15 mouse cellular contexts compared by ENCODE assay signal in the genomic region with DNA sequence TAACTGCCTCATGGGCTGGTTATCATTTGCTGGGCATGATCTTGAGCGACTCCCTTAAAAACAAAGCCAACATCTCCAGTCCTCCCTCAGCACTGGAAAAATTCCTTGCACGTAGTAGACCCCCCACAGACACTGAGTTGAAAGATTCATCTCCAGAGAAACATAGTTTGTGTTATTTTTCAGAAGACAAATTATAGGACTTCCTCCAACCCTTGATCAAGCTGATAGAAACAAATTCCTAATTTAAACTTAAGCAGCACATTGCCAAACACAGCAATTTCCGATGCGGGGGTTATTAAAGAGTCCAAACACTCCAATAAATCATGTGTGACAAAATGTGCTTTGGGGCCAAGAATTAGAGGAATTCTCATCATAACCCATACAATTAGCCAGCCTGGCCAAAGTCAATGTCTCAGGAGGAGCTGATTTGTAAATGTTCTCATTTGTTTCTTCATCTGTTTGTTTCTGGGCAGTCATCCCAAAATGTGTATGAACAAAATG.
DNase-seq lines count a peak whose midpoint lies in the region; ATAC-seq and TF ChIP-seq lines count a peak whose summit lies in the region.
"Had no signal": no experiment of that assay in that cellular context is flagged by ENCODE, and none has a peak within 500 bp of the region (broad histone marks: within the 10 kb centered on the region; RNA-seq: fewer than 3 reads in every experiment).

No protein-coding gene starts in this region.

- WGBS in midbrain, postnatal 0 days = 84% methylated on average over 4 of the region's 4 CpGs
- WGBS in midbrain, embryonic 16.5 days = 80% methylated on average over 4 of the region's 4 CpGs
- 80% methylated on average over 4 of the region's 4 CpGs for WGBS in midbrain, embryonic 11.5 days

- no peak overlapping the region for H3K4me2 ChIP-seq in midbrain, postnatal 0 days (ENCODE audit: low read depth, low read length, poor library complexity, severe bottlenecking)
- no peak overlapping the region for H3K4me2 ChIP-seq in midbrain, embryonic 16.5 days (ENCODE audit: low read length)
- H3K4me2 ChIP-seq in midbrain, embryonic 11.5 days = no peak overlapping the region
- H3K4me2 ChIP-seq: heart, embryonic 13.5 days; liver, embryonic 12.5 days; neural tube, embryonic 12.5 days had no signal

- H3K9me3 ChIP-seq in midbrain, postnatal 0 days (ENCODE audit: low read length) = no peaks in the 10 kb centered on the region
- H3K9me3 ChIP-seq in midbrain, embryonic 16.5 days (replicated peaks; ENCODE audit: control insufficient read depth, low read length, poor library complexity, severe bottlenecking) = no peaks in the 10 kb centered on the region
- H3K9me3 ChIP-seq in midbrain, embryonic 11.5 days (ENCODE audit: control insufficient read depth, low read length) = no peaks in the 10 kb centered on the region
- H3K9me3 ChIP-seq: heart, embryonic 13.5 days; liver, embryonic 12.5 days; neural tube, embryonic 12.5 days had no signal

- no peaks in the 10 kb centered on the region for H3K36me3 ChIP-seq in midbrain, postnatal 0 days (ENCODE audit: insufficient read depth, low read length)
- no peaks in the 10 kb centered on the region for H3K36me3 ChIP-seq in midbrain, embryonic 16.5 days (ENCODE audit: control insufficient read depth, insufficient read depth, low read length)
- no peaks in the 10 kb centered on the region for H3K36me3 ChIP-seq in midbrain, embryonic 11.5 days (ENCODE audit: control insufficient read depth, insufficient read depth, low read length)
- H3K36me3 ChIP-seq: heart, embryonic 13.5 days; liver, embryonic 12.5 days; neural tube, embryonic 12.5 days had no signal

- peak; percentile 16 to 23 for DNase-seq in heart, postnatal 10 days
- no peak for DNase-seq in heart, adult 8-10 months (ENCODE audit: low spot score)
- DNase-seq in midbrain, postnatal 0 days (ENCODE audit: low spot score) = peak; percentile 47
- peak; percentile 29 to 45 for DNase-seq in kidney, postnatal 4 days
- no peak for DNase-seq in right cerebral cortex, postnatal 25 days
- no peak for DNase-seq in urinary bladder, postnatal 36 days (ENCODE audit: low spot score in 2 of 2)
- DNase-seq in midbrain, embryonic 11.5 days (ENCODE audit: low spot score, missing footprints) = no peak
- DNase-seq: adrenal gland, postnatal 14 days; thymus, postnatal 25 days had no signal

- no peaks in the 10 kb centered on the region for H3K27me3 ChIP-seq in midbrain, postnatal 0 days (ENCODE audit: insufficient read depth, low read length)
- H3K27me3 ChIP-seq in midbrain, embryonic 16.5 days (ENCODE audit: control insufficient read depth, insufficient read depth, low read depth, low read length) = no peaks in the 10 kb centered on the region
- H3K27me3 ChIP-seq in midbrain, embryonic 11.5 days (ENCODE audit: control insufficient read depth, insufficient read depth, low read length) = no peaks in the 10 kb centered on the region
- H3K27me3 ChIP-seq: heart, embryonic 13.5 days; liver, embryonic 12.5 days; neural tube, embryonic 12.5 days; Patski had no signal

- intact Hi-C loops in heart, postnatal 10 days (cut with DNase I) = no loop called here

- no peaks in the 10 kb centered on the region for H3K4me1 ChIP-seq in midbrain, postnatal 0 days (ENCODE audit: insufficient read depth, low read length)
- H3K4me1 ChIP-seq in midbrain, embryonic 16.5 days (ENCODE audit: control insufficient read depth, insufficient read depth, low read length) = peaks cover 8% of the 10 kb centered on the region; the same call in 1 of the 2 replicates
- H3K4me1 ChIP-seq in midbrain, embryonic 11.5 days (ENCODE audit: control insufficient read depth, insufficient read depth, low read length) = no peaks in the 10 kb centered on the region
- H3K4me1 ChIP-seq: heart, embryonic 13.5 days; liver, embryonic 12.5 days; neural tube, embryonic 12.5 days had no signal

- TF ChIP-seq CTCF in midbrain, postnatal 0 days (IDR thresholded peaks at IDR 0.05) = no peak

- no peak overlapping the region for H3K27ac ChIP-seq in midbrain, postnatal 0 days (ENCODE audit: low read depth, low read length)
- H3K27ac ChIP-seq in midbrain, embryonic 16.5 days (ENCODE audit: low read length) = no peak overlapping the region
- H3K27ac ChIP-seq in midbrain, embryonic 11.5 days (ENCODE audit: low read depth, low read length) = no peak overlapping the region
- H3K27ac ChIP-seq: heart, embryonic 13.5 days; liver, embryonic 12.5 days; neural tube, embryonic 12.5 days had no signal

- no peak overlapping the region for H3K4me3 ChIP-seq in midbrain, postnatal 0 days (ENCODE audit: low read depth, low read length)
- no peak overlapping the region for H3K4me3 ChIP-seq in midbrain, embryonic 16.5 days (ENCODE audit: low read depth, low read length)
- H3K4me3 ChIP-seq in midbrain, embryonic 11.5 days (ENCODE audit: low read depth, low read length) = no peak overlapping the region
- H3K4me3 ChIP-seq: erythroblast, embryonic 14.5 days; heart, embryonic 13.5 days; liver, embryonic 12.5 days; neural tube, embryonic 12.5 days had no signal

- no peak for ATAC-seq in midbrain, postnatal 0 days (ENCODE audit: low FRiP score)
- ATAC-seq in midbrain, embryonic 16.5 days = no peak
- ATAC-seq in midbrain, embryonic 11.5 days (ENCODE audit: low FRiP score) = no peak
- ATAC-seq: liver, embryonic 12.5 days; Patski had no signal

- no peak overlapping the region for H3K9ac ChIP-seq in midbrain, postnatal 0 days (replicated peaks; ENCODE audit: low read length, poor library complexity, severe bottlenecking)
- H3K9ac ChIP-seq in midbrain, embryonic 16.5 days (ENCODE audit: low read depth, low read length) = no peak overlapping the region
- no peak overlapping the region for H3K9ac ChIP-seq in midbrain, embryonic 11.5 days (ENCODE audit: low read length)
- H3K9ac ChIP-seq: heart, embryonic 13.5 days; liver, embryonic 12.5 days; neural tube, embryonic 12.5 days had no signal

Comparison
In these comparisons a context has a peak if more than half of its experiments do, and no peak if none do; other contexts are left out.
1. DNase-seq: peak in heart, postnatal 10 days (2 of 2), midbrain, postnatal 0 days (single experiment) and kidney, postnatal 4 days (2 of 2); none in heart, adult 8-10 months (single experiment), right cerebral cortex, postnatal 25 days (single experiment), urinary bladder, postnatal 36 days (0 of 2) and midbrain, embryonic 11.5 days (single experiment).